Mouse (Mus musculus) left cerebral cortex, adult 18-20 months (tissue): ENCODE data around the gene Lhfpl3. TPM values are rescaled to one million over a fixed set of nuclear protein-coding genes. Genes with fewer than 3 reads are reported as not detected.

Source experiments
- DNase-seq, 2 experiments: peaks; one replicate each; pipeline ENCODE4 v3.0.0; 2021 to 2022; ENCODE audit warnings: low spot score in 2 of 2, mixed read lengths in 1 of 2
- total RNA-seq, 2 experiments: library from RNA; stranded (reverse); gene quantifications; 2 replicates each; pipeline ENCODE4 v1.2.3; 2021

The Lhfpl3 gene
- total RNA-seq, 2 experiments from 2014 or later = 15.7 to 16.1 TPM

GRCm38 (mm10) chr5:23126851-23127250 is 381.0 kb downstream of the Lhfpl3 start:
- no peak for DNase-seq

DNA sequence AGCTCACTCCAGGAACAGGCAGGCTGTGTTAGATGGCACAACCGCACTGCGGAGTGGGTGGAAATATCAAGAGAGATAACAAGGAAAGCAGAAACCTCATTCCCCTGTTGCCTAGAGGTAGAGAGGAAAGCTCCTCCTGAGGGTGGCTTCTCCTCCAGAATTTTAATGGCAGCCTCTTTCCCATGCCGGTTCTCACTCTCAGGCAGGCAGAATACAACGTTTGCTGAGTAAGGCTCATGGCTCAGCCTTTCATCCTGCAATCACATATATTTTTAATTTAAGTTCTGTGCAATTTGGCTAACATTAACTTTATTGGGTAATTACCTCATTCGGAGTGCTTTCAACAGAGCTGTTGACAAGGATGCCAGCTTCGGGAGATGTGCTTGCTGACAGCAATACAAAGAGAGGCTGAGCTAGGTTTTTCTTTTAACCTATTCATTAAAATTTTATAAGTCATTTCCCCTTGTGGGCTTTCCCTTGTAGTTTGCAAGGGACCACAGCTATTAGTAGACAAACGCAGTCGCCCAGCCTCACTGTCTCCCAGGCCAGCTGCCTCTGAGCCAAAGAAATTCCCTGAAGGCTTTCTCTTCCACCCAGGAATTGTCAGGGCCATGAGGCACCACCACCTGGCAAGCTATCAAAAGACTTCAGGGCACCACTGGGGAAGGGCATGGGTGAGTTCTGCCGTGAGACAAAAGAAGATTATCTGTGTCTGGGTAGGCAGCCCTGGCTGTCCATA is 394.5 kb downstream of the Lhfpl3 start:
- no peak for DNase-seq

- no peak for DNase-seq
These were observed 407.4 kb downstream of the Lhfpl3 start for GRCm38 (mm10) chr5:23153210-23153609.

- no peak for DNase-seq
These were observed 408.6 kb downstream of the Lhfpl3 start for GRCm38 (mm10) chr5:23154439-23154838.

GRCm38 (mm10) chr5:23165947-23166350 is 420.1 kb downstream of the Lhfpl3 start:
- no peak for DNase-seq

DNA sequence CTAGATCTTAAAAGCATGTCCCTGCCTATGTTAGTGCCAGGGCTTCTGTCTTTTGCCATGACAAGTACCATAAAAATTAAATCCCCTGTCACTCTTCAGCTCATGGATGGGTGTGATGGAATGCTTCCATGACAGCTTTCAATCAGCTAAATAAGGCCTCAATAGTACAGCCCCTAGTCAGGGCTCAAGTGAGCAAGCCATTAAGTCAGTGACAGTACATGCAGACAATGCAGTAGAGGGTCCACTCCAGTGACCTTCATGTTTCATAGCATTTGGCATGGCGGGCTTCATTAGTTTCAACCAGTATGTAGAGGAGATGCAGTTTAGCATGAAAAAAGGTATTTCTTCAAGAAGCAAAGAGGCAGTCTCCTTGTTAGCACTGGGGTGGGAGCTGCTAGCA is 420.8 kb downstream of the Lhfpl3 start:
- DNase-seq = no peak

GRCm38 (mm10) chr5:23189633-23190032 is 443.8 kb downstream of the Lhfpl3 start:
- DNase-seq = peak; percentile 13 to 51

DNA sequence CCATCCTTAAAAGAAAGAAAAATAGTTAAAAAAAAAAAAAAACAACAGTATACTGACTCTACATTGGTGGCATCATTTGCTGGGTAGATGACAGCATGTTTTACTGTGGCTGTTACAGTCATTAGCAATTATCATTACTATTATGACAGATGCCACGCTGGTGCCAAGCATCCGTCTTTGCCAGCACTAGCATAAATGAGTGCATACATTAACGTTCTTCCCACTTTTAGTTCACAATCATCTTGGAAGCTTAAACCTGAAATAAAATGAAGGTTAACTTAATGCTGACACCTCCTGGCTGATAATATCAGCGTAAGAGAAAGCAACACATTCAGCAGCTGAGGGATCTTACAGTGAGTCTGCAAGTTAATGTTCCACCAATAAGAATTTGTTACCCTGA is 451.0 kb downstream of the Lhfpl3 start:
- DNase-seq = no peak

GRCm38 (mm10) chr5:23213086-23213485 is 467.2 kb downstream of the Lhfpl3 start:
- no peak for DNase-seq

DNA sequence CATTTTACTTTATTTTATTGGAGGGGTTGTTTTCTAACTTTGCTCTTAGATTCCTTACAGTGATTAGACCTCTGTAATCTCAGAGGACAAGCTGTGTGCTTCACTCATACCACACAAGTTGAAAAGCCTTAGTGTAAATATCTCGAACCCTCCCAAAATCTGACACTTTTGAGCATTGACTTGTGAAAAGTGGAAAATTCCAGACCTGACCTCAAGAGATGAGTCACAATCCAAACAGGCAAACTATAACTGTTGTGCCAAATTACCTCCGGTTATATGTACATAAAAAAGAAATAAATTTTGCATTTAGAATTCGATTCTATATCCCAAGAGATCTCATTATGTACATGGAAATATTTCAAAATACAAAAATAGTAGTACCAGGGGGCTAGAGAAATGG is 468.8 kb downstream of the Lhfpl3 start:
- no peak for DNase-seq

- DNase-seq = no peak
These were observed 473.8 kb downstream of the Lhfpl3 start for GRCm38 (mm10) chr5:23219655-23220054.

GRCm38 (mm10) chr5:23224759-23225536 is 479.1 kb downstream of the Lhfpl3 start:
- DNase-seq = peak; percentile 65 to 78

DNA sequence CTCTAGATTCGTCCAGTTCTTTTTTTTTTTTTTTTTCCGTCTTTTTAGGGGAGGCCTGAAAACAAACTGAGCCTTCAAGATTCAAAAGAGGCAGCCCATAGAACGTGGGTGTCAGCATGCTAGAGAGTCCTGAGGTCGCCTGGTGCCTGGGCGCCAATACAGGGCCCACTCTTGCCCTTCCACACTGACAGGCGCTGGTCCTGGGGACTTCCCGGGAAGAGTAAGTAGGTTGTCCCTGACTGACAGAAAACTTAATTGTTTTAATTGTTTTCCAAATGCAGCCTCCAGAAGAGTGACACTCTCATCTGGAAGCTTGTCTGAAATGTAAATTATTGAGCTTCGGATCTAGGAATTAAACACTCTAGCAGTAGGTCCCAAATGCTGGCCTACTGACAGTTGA is 479.8 kb downstream of the Lhfpl3 start:
- no peak for DNase-seq

DNA sequence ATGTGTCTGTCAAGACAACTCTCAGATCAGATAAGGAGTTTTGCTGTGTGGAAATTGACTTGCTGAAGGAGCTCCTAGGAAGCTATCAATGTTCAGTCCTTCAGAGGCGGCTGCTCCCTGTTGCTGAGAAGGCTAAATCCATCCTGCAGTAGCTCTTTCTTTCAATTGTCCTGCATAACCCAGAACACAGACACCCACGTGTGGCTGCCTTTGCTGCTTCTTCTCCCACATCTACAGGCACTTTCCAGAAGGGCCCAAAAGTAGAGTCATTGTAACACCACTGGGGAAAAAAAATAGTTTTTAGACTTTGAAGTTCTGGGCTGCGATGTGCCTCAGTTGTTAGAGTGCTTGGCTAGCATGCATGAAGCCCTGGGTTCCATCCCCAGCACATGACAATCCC is 480.9 kb downstream of the Lhfpl3 start:
- no peak for DNase-seq

- peak in 1 of 2 experiments; percentile 48 for DNase-seq
These were observed 501.1 kb downstream of the Lhfpl3 start for GRCm38 (mm10) chr5:23246974-23247373.

GRCm38 (mm10) chr5:23247784-23248183 is 501.9 kb downstream of the Lhfpl3 start:
- no peak for DNase-seq

DNA sequence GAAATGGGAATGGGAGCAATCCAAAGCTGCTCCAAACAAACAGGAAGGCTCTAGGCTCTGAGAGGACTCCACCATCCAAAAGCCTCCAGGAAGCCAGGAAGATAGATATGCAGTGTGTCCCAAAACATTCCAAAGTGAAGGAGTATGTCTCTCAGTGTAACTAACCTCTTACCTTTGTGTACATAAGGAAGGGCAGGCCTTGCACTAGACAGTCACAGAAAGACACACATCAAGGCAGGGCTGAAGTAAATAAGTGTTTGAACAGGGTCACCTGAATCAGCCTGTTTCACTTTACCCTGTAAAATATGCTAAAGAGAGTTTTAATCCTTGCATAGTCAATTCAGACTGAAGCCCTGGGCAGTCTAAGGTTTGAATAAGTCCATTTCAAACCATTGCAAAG is 502.4 kb downstream of the Lhfpl3 start:
- no peak for DNase-seq

DNA sequence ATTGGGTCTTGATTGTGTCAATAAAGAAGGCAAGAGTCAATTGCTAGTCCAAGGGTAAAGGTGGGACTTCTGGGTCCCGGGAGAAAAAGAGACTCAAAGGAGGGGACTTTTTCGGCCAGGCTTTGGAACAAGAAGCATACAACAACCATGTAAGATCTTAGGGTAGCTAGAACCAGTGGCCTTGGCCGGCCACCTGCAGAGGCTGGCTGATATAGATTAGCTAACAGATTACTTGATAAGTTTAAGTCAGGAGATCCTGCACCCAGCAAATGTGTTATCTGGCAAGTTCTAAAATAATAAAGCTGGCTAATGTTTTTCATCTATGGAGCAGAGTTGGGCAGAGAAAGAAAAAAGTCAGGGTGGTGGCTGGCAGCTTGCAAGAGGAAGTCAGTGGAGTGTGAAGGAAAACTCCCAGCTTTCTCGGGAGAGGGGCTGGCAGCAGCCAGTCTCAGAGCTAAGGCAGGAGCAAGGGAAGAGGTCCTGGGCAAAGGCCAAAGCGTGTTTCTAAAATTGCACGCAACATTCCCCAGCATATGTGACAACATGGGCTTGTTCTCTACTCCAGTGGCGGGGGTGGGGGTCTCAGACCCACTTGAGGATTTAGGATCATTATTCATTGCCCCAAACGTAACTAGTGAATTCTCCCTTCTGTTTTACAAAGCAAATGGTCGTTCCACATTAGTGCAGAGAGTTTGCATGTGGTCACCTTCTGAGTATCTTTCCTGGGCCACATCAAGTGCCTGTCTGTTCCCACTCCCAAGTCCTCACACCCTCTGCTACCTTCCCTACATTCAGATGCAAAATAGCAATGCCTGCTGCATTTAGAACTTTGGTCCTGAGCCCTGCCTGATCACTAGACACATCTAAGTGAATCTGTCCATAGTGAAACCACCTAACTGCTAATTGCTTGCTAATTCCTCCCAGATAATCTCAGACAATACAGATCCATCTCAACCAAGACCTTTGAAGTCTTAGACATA is 504.3 kb downstream of the Lhfpl3 start:
- no peak for DNase-seq

GRCm38 (mm10) chr5:23251462-23252224 is 505.8 kb downstream of the Lhfpl3 start:
- DNase-seq = peak; percentile 16 to 52

GRCm38 (mm10) chr5:23255816-23256418 is 510.1 kb downstream of the Lhfpl3 start:
- DNase-seq = no peak
